Mouse (Mus musculus) hindbrain, embryonic 14.5 days (tissue): Measurements from ENCODE around the gene Gm9844. TPM values are rescaled to one million over a fixed set of nuclear protein-coding genes. Genes with fewer than 3 reads are reported as not detected.

Source experiments
- ATAC-seq: fragments of 200-750 bp; cut with Nextera tagmentation; 2 replicates; pipeline ENCODE4 v1.8.0; 2017; ENCODE audit warnings: moderate number of reproducible peaks, mild to moderate bottlenecking, moderate TSS enrichment, moderate library complexity; ENCODE audit not compliant: low FRiP score
- DNase-seq: peaks from one replicate; pipeline ENCODE4 v3.0.0-alpha.2; 2015; ENCODE audit warnings: low spot score
- H3K27ac ChIP-seq: fragments of 300-500 bp; sonication (generic); 2 replicates; pipeline ENCODE4 v1.5.1; 2014; ENCODE audit warnings: mild to moderate bottlenecking, moderate library complexity
- H3K27me3 ChIP-seq: fragments of 300-500 bp; sonication (generic); 2 replicates; pipeline ENCODE4 v1.6.1; 2014; ENCODE audit warnings: mild to moderate bottlenecking, low read length, mixed read lengths; ENCODE audit not compliant: control insufficient read depth, insufficient read depth
- H3K36me3 ChIP-seq: fragments of 300-500 bp; sonication (generic); replicated peaks from 2 replicates; pipeline ENCODE4 v1.6.1; 2014; ENCODE audit not compliant: control insufficient read depth, insufficient read depth
- H3K4me1 ChIP-seq: fragments of 300-500 bp; sonication (generic); replicated peaks from 2 replicates; pipeline ENCODE4 v1.6.1; 2014; ENCODE audit warnings: antibody characterized with exemption, low read length, mixed read lengths; ENCODE audit not compliant: control insufficient read depth, insufficient read depth
- H3K4me2 ChIP-seq: fragments of 300-500 bp; sonication (generic); replicated peaks from 2 replicates; pipeline ENCODE4 v1.6.1; 2014; ENCODE audit warnings: mild to moderate bottlenecking, moderate library complexity
- H3K4me3 ChIP-seq: fragments of 300-500 bp; sonication (generic); replicated peaks from 2 replicates; pipeline ENCODE4 v1.5.1; 2014; ENCODE audit warnings: mild to moderate bottlenecking, low read length
- H3K9ac ChIP-seq: fragments of 300-500 bp; sonication (generic); 2 replicates; pipeline ENCODE4 v1.6.1; 2014
- H3K9me3 ChIP-seq: fragments of 300-500 bp; sonication (generic); 2 replicates; pipeline ENCODE4 v1.6.1; 2016; ENCODE audit warnings: low read length; ENCODE audit not compliant: control insufficient read depth
- WGBS: fragments of 180-500 bp; shearing (Covaris S2); extraction: QIAGEN DNeasy Blood & Tissue Kit; methylation state at CpG from one replicate; pipeline ENCODE4 v1.1.7; 2014; 5-methylcytosine and 5-hydroxymethylcytosine counted together
- polyA plus RNA-seq: library from polyadenylated mRNA; unstranded; fragments of >200 nt; fragmentation: Nextera tagmentation; extraction: Ambion mirVana; gene quantifications from 2 replicates; pipeline ENCODE4 v1.2.1, GENCODE M21; 2014

Gene Gm9844
- polyA plus RNA-seq, 1 experiment from 2014 or later, result 37.5 TPM

GRCm38 (mm10) chr7:24859234-24859633 is 2.8 kb upstream of the Gm9844 start:
- WGBS, result 65% methylated on average over 5 of the region's 5 CpGs
- H3K27ac ChIP-seq, result no peak overlapping the region
- no peaks in the 10 kb centered on the region for H3K36me3 ChIP-seq
- no peak for ATAC-seq
- H3K27me3 ChIP-seq, result no peaks in the 10 kb centered on the region
- H3K4me1 ChIP-seq, result no peaks in the 10 kb centered on the region
- H3K4me2 ChIP-seq, result no peak overlapping the region
- DNase-seq, result no peak
- no peaks in the 10 kb centered on the region for H3K9me3 ChIP-seq
- no peak overlapping the region for H3K4me3 ChIP-seq
- no peak overlapping the region for H3K9ac ChIP-seq

GRCm38 (mm10) chr7:24862853-24863252 is 840 bp downstream of the Gm9844 start:
- Histone ChIP-seq H3K4me3 (no peak overlapping the region), H3K4me2 (no peak overlapping the region), H3K36me3 (no peaks in the 10 kb centered on the region), H3K27ac (no peak overlapping the region), H3K27me3 (no peaks in the 10 kb centered on the region), H3K9ac (no peak overlapping the region), H3K4me1 (no peaks in the 10 kb centered on the region), H3K9me3 (no peaks in the 10 kb centered on the region)
- DNase-seq (no peak), ATAC-seq (no peak)
- WGBS, result 93% methylated on average over 4 of the region's 4 CpGs

DNA sequence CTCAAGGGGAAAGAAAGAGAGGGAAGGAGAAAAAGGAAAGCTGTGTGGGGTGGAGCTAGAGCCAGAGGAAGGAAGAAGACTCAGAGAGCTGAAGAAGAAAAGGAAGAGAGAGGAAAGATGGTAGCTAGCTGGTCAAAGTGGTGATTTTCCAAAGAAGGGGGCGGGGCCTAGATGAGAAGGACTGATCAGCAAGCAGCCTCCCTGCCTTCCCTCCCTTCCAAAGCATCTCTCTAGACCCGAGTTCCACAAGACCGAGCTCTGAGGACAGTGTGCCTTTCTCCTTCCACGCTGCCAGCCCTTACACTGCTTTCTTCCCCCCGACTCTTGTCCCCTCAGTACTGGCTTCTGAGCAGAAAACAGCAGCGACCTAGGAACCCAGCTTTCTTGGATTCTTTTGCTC is 2.1 kb downstream of the Gm9844 start:
- ATAC-seq (no peak), DNase-seq (no peak)
- 31% methylated on average over 6 of the region's 6 CpGs for WGBS
- no peaks in the 10 kb centered on the region for H3K4me1 ChIP-seq
- H3K36me3 ChIP-seq, result no peaks in the 10 kb centered on the region
- no peak overlapping the region for H3K4me3 ChIP-seq
- no peaks in the 10 kb centered on the region for H3K9me3 ChIP-seq
- no peaks in the 10 kb centered on the region for H3K27me3 ChIP-seq
- H3K9ac ChIP-seq, result no peak overlapping the region
- H3K4me2 ChIP-seq, result no peak overlapping the region
- no peak overlapping the region for H3K27ac ChIP-seq

- H3K4me1 ChIP-seq, result no peaks in the 10 kb centered on the region
- no peak overlapping the region for H3K4me3 ChIP-seq
- H3K27ac ChIP-seq, result no peak overlapping the region
- H3K9me3 ChIP-seq, result no peaks in the 10 kb centered on the region
- no peaks in the 10 kb centered on the region for H3K27me3 ChIP-seq
- no peak overlapping the region for H3K4me2 ChIP-seq
- H3K9ac ChIP-seq, result no peak overlapping the region
- no peak for ATAC-seq
- WGBS, result 40% methylated on average over 17 of the region's 17 CpGs
- H3K36me3 ChIP-seq, result no peaks in the 10 kb centered on the region
- DNase-seq, result no peak
Measured at GRCm38 (mm10) chr7:24869080-24869479, 7.1 kb downstream of the Gm9844 start.

GRCm38 (mm10) chr7:24869532-24870165 is 7.6 kb downstream of the Gm9844 start, which contains the start of the genes Lypd4 and Dmrtc2:
TSS of gene Lypd4 (minus strand) at chr7:24869941.
TSS of gene Dmrtc2 (plus strand) at chr7:24870057.
- H3K9ac ChIP-seq, result no peak within 1 kb of the TSS
- H3K9me3 ChIP-seq, result no peaks in the 10 kb centered on the region
- ATAC-seq, result peak; percentile 21; the same call in 1 of the 2 replicates
- no peak within 1 kb of the TSS for H3K4me3 ChIP-seq
- no peak within 1 kb of the TSS for H3K27ac ChIP-seq
- no peak for DNase-seq
- no peaks in the 10 kb centered on the region for H3K27me3 ChIP-seq
- H3K4me2 ChIP-seq, result 0 out of 2 replicates have a peak within 1 kb of the TSS, but pooled peaks have one; percentile 12
- H3K4me1 ChIP-seq, result no peaks in the 10 kb centered on the region
- 51% methylated on average over 41 of the region's 41 CpGs for WGBS
- H3K36me3 ChIP-seq, result no peaks in the 10 kb centered on the region

- 86% methylated on average over 3 of the region's 3 CpGs for WGBS
- ATAC-seq, result no peak
- H3K4me3 ChIP-seq, result no peak overlapping the region
Measured at GRCm38 (mm10) chr7:24877588-24877987, 15.6 kb downstream of the Gm9844 start.

GRCm38 (mm10) chr7:24879620-24880019 is 17.6 kb downstream of the Gm9844 start:
- ATAC-seq (no peak), DNase-seq (no peak)
- no peak overlapping the region for H3K9ac ChIP-seq
- H3K4me2 ChIP-seq, result no peak overlapping the region
- no peaks in the 10 kb centered on the region for H3K27me3 ChIP-seq
- no peak overlapping the region for H3K27ac ChIP-seq
- H3K4me1 ChIP-seq, result no peaks in the 10 kb centered on the region
- 19% methylated on average over 2 of the region's 2 CpGs for WGBS
- no peaks in the 10 kb centered on the region for H3K9me3 ChIP-seq
- no peak overlapping the region for H3K4me3 ChIP-seq
- H3K36me3 ChIP-seq, result no peaks in the 10 kb centered on the region

More at GRCm38 (mm10) chr7:24877588-24877987, 15.6 kb downstream of the Gm9844 start:
- no peaks in the 10 kb centered on the region for H3K9me3 ChIP-seq
- no peak overlapping the region for H3K27ac ChIP-seq
- no peaks in the 10 kb centered on the region for H3K4me1 ChIP-seq
- H3K9ac ChIP-seq, result no peak overlapping the region
- no peaks in the 10 kb centered on the region for H3K36me3 ChIP-seq
- H3K27me3 ChIP-seq, result no peaks in the 10 kb centered on the region
- H3K4me2 ChIP-seq, result no peak overlapping the region
- DNase-seq, result no peak

GRCm38 (mm10) chr7:24882416-24883199 is 20.6 kb downstream of the Gm9844 start:
- H3K4me3 ChIP-seq, result no peak overlapping the region
- H3K4me2 ChIP-seq, result no peak overlapping the region
- H3K9ac ChIP-seq, result no peak overlapping the region
- no peak overlapping the region for H3K27ac ChIP-seq
- H3K9me3 ChIP-seq, result no peaks in the 10 kb centered on the region
- 94% methylated on average over 9 of the region's 9 CpGs for WGBS
- no peak for DNase-seq
- peaks cover 17% of the 10 kb centered on the region for H3K4me1 ChIP-seq
- ATAC-seq, result no peak
- H3K36me3 ChIP-seq, result peaks cover 23% of the 10 kb centered on the region
- H3K27me3 ChIP-seq, result no peaks in the 10 kb centered on the region

- H3K27me3 ChIP-seq, result no peaks in the 10 kb centered on the region
- peaks cover 38% of the 10 kb centered on the region for H3K36me3 ChIP-seq
- peak within 1 kb of the TSS; percentile 92 for H3K4me2 ChIP-seq
- WGBS, result under 1% methylated on average over 57 of the region's 57 CpGs
- H3K27ac ChIP-seq, result peak within 1 kb of the TSS; percentile 87
- no peaks in the 10 kb centered on the region for H3K9me3 ChIP-seq
- peak within 1 kb of the TSS; percentile 97 for H3K9ac ChIP-seq
- H3K4me3 ChIP-seq, result peak within 1 kb of the TSS; percentile 89
- ATAC-seq (peak; percentile 94), DNase-seq (peak; percentile 100)
- H3K4me1 ChIP-seq, result peaks cover 17% of the 10 kb centered on the region
Measured at GRCm38 (mm10) chr7:24883896-24884692, 22.1 kb downstream of the Gm9844 start, which contains the start of gene Rps19. TSS of gene Rps19 (plus strand) at chr7:24884371.
